Mouse (Mus musculus): Measurements from ENCODE around the gene Rims1. TPM values are rescaled to one million over a fixed set of nuclear protein-coding genes. Genes with fewer than 3 reads are reported as not detected.

Rims1 gene
- total RNA-seq, 2 experiments from 2014 or later, result 420 to 429 TPM

- intact Hi-C loops (cut with DNase I), result no loop called here
- DNase-seq (ENCODE audit: low spot score in 2 of 2), result no peak
Observed at GRCm38 (mm10) chr1:22721706-22722105, 84.1 kb downstream of the Rims1 start.

DNA sequence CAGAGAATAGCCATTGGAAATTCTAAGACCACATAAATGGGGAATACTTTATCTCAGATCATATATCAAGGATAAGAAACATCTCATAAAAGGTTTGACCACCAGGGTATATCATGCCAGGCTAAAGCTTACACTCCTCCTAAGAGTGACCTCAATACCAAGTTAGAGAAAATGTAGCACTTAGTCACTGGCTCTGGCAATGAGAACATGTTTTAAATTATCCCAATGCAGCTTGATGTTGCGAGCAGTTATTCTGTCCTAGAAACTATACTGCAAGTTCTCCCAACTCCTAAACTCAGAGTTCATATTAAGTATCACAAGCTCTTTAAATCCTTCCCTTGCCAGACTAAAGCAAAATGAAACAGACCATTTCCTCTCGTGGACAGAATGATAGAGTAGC, 85.1 kb downstream of the Rims1 start:
- intact Hi-C loops (cut with DNase I), result no loop called here
- DNase-seq (ENCODE audit: low spot score in 2 of 2), result peak in 1 of 2 experiments; percentile 54

GRCm38 (mm10) chr1:22709461-22709860, 96.3 kb downstream of the Rims1 start:
- intact Hi-C loops (cut with DNase I), result no loop called here
- peak in 1 of 2 experiments; percentile 49 for DNase-seq (ENCODE audit: low spot score in 2 of 2)

DNA sequence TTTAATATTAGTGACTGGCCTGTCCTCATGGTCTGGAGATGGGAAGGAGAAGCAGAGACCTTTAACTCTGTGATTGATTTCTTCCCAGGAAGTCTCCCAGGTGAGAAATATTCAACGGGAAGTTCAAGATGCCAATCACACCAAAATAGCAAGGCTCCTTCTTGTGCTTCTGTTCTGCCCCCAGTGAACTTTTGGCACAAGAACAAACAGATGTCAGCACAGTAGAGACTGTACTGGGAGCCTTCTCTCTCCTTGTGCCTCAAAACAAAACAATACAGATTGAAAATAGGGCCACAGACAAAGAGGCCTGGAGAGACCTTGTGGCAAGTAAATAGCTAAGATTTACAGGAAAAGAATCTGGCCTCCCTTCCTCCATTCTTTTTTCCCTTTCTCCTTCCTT, 110.7 kb downstream of the Rims1 start:
- intact Hi-C loops (cut with DNase I), result no loop called here
- no peak for DNase-seq (ENCODE audit: low spot score in 2 of 2)

DNA sequence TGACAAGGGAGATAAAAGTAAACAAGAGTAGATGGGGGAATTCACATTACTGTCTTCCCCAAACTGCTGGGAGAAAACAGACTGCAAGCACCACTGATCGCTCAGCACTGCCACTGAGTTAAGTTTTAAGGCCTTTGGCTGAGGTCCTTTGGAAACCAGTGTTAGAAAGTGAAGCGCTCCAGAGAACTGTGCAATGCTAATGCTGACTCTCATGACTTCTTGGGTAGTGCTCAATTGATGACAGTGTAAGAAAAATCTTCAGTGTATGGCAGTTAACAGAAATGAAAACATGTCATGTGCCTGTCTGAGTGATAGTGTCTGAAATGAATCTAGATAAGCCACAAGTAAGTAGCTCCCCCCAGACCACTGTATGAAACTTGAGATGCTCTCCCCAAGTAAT, 111.3 kb downstream of the Rims1 start:
- no peak for DNase-seq (ENCODE audit: low spot score in 2 of 2)
- intact Hi-C loops (cut with DNase I), result no loop called here

DNA sequence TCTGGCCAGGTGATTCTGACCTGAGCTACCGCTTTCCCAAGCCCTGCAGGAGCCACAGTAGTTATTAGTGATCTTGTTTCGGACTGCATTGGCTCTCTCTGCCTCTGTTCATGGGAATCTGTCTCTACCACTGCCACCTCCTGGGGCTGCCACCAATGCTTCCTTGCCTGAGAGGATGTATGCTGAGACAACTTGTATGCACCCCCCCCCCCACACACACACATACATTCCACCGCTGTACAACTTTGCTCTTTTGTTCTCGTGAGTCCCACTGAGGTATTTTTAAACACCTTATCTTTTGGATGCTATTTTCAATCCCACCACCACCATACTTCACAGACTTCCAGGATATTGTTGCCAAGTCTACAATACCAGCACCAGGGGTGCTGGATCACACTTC, 122.3 kb downstream of the Rims1 start:
- no peak for DNase-seq (ENCODE audit: low spot score in 2 of 2)
- intact Hi-C loops (cut with DNase I), result no loop called here

DNA sequence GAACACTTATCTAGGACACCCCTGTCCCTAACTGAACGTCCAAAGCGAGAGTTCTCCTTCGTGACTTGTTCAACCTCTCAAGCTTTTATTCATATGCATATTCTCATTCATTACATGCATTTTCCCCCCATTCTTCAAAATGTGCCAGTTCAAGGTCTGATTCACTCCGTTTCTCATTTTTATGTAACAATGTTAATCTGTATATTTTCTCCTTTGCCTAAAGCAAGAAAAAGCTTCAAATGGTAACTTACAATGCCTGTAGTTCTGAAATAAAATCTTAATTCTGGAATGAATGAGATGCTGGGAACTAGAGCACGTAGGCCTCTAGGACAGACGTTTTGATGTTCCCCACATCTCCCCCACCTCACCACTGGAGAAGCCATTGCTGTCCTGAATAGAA, 141.6 kb downstream of the Rims1 start:
- intact Hi-C loops (cut with DNase I), result loop anchor here (5.0 kb wide), 1 partner anchor 453 kb away; no protein-coding TSS in a partner anchor
- DNase-seq (ENCODE audit: low spot score in 2 of 2), result peak in 1 of 2 experiments; percentile 57

DNA sequence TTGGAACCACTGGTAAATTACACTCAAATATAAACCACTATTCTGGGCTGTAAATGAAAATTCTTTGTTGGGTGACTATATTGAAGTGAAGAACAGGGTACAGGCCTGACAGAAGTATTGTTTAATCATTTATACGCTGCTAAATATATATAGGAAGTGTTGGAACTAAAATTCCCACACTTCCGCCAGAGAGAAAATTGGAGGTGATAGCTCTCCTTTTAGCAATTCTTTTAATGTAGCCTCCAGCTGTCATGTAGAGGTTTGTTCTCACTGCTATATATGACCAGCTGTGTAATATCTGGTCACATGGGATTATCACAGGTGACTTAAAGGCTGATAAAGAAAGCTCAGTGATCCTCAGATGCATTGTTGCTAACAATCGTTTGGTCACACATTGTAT, 144.0 kb downstream of the Rims1 start:
- intact Hi-C loops (cut with DNase I), result loop anchor here (5.0 kb wide), 1 partner anchor 455 kb away; no protein-coding TSS in a partner anchor

DNA sequence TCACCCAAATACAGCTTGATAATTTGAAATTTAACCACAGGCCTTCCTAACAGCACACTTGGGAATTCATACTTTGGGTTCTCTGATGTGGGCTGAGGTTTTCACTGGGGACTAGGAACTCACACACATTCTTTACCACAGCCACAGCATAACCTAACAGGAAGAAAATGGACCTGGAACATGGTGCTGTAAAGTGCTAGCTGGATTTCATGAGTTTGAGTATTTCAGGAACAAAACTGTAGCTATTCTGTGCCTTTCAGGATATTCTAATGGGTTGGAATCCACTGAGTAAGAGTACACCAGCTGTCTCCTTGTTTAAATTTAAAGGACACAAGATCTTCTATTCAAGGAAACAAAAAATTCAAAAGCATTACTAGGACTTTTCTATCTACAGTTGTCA, 149.8 kb downstream of the Rims1 start:
- intact Hi-C loops (cut with DNase I), result loop anchor here (1.0 to 5.0 kb wide), 4 partner anchors 76 to 443 kb away; no protein-coding TSS in a partner anchor
- peak in 1 of 2 experiments; percentile 87 for DNase-seq (ENCODE audit: low spot score in 2 of 2)

More for the DNA sequence above, 144.0 kb downstream of the Rims1 start:
- DNase-seq (ENCODE audit: low spot score in 2 of 2), result peak in 1 of 2 experiments; percentile 70

- intact Hi-C loops (cut with DNase I), result loop anchor here (1.0 to 5.0 kb wide), 4 partner anchors 77 to 444 kb away; no protein-coding TSS in a partner anchor
- DNase-seq (ENCODE audit: low spot score in 2 of 2), result peak; percentile 25 to 85
Observed at GRCm38 (mm10) chr1:22654903-22655302, 150.9 kb downstream of the Rims1 start.

DNA sequence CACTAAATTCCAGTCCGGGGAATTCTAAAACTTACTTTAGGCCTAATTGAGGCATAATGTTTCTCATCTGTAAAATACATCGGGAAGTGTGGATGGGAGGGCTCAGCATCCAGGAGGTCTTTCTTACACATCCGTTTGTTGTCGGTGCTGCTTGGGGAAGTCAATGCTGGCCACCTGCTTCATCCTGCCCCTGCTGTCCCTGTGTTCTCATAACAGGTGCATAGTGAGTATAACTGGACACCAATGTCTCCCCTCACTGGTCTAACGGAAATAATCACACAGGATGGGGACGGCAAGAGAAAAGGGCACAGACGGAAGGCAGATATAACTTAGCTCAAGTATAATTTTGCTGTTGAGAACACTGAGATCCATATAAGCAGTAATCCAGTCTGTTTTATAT, 155.2 kb downstream of the Rims1 start:
- intact Hi-C loops (cut with DNase I), result no loop called here
- DNase-seq (ENCODE audit: low spot score in 2 of 2), result no peak

DNA sequence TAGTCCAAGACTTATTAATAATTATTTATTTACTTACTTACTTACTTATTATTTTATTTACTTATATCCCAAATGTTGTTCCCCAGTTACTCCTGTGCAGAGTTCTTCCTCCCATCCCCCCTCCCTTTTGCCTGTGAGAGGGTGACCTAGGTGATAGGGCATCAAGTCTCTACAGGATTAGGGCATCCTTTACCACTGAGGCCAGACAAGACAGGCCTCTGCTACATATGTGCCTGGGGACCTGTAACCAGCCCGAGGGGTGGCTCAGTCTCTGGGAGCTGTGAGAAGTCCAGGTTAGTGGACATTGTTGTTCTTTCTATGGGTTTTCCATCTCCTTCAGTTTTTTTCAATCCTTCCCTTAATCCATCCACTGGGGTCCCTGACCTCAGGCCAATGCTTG, 156.4 kb downstream of the Rims1 start:
- intact Hi-C loops (cut with DNase I), result no loop called here
- no peak for DNase-seq (ENCODE audit: low spot score in 2 of 2)

DNA sequence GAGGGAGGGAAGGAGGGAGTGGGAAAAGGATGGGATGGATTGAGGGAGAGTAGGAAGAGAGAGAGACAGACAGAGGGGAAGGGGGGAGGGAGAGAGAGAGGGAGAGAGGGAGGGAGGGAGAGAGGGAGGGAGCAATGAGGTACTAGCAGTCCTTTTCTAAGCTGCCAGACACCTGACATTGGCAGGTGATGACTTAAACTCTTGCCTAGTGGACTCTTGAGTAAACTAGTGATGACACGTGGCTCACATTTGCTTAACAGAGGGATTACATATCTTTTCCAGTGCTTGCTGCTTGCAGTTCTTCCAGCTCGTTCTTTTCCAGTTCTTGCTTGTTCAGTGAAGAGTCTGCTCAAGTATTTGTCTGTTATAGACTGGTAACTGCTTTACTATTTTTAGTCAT, 160.5 kb downstream of the Rims1 start:
- intact Hi-C loops (cut with DNase I), result no loop called here
- no peak for DNase-seq (ENCODE audit: low spot score in 2 of 2)

- intact Hi-C loops (cut with DNase I), result no loop called here
- peak in 1 of 2 experiments; percentile 62 for DNase-seq (ENCODE audit: low spot score in 2 of 2)
Observed at GRCm38 (mm10) chr1:22640568-22640967, 165.2 kb downstream of the Rims1 start.

DNA sequence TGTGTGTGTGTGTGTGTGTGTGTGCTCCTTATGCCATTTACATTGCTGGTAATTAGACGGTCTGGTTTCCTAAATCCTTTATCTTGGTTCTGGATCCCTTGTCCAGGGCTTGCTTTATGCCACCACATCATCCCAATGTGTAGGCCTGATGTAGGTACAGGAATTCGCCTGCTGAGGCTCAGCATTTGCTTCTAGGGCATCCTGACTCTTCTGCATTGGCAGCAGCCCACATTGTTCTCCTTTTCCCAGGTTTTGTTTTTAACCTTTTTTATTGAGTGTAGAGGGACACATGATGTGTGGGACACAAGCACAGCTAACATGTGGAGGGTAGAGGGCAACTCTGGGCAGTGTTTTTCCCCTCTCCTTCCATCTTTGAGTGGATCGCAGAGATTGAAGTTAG, 166.1 kb downstream of the Rims1 start:
- intact Hi-C loops (cut with DNase I), result no loop called here
- DNase-seq (ENCODE audit: low spot score in 2 of 2), result no peak

DNA sequence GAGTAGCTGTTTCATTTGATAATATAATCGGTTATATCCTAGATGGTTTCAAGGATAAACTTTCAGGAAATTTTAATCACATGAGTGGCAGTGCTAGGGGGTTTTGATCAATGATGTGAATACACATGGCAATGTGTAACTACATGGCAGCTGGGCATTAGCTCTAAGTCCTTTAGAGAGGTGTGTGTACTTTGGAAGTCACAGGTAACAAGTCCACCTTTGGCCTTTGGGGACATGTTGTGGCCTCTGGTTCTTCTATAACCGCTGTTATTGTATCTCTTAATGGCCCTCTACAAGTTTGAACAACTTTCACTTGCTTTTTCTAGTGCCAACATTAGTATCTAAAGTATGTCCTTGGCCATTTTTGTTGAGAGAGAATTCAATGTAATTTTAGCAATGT, 171.9 kb downstream of the Rims1 start:
- no peak for DNase-seq (ENCODE audit: low spot score in 2 of 2)
- intact Hi-C loops (cut with DNase I), result no loop called here

GRCm38 (mm10) chr1:22632551-22632950, 173.2 kb downstream of the Rims1 start:
- intact Hi-C loops (cut with DNase I), result no loop called here
- DNase-seq (ENCODE audit: low spot score in 2 of 2), result no peak

DNA sequence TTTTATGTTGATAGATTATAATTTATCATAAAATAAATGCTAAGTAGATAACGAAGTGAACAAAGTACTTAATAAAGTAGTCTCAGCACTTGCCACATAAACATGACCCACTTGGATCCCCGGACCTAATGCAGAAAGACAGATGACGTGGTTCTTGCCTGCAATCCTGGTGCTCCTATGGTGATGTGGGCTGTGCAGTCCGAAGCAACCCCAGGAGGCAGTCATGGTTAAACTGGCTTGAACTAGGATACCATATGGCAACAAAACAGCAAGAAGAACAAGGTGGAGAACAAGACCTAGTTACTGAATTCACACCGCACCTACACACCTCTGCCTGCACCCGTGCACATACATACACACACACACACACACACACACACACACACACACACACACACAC, 173.8 kb downstream of the Rims1 start:
- intact Hi-C loops (cut with DNase I), result no loop called here
- no peak for DNase-seq (ENCODE audit: low spot score in 2 of 2)

DNA sequence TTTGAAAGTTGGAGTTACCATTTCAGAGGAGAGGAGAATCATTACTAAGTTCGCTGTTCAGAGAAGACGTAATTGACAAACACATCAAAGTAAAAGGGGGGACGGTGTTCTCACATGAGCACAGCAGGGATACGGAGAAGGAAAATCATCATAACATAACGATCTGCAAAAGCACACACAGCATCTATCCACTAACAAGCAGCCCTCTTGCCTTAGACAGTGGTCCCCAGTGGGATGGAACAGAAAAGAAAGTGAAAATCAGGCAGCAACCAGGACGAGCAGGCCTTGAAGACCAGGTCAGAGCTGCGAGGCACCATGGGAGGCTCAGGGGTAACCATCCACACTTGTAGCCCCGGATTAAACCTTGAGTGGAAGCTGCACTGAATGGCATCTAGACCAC, 176.8 kb downstream of the Rims1 start:
- intact Hi-C loops (cut with DNase I), result no loop called here
- DNase-seq (ENCODE audit: low spot score in 2 of 2), result no peak

DNA sequence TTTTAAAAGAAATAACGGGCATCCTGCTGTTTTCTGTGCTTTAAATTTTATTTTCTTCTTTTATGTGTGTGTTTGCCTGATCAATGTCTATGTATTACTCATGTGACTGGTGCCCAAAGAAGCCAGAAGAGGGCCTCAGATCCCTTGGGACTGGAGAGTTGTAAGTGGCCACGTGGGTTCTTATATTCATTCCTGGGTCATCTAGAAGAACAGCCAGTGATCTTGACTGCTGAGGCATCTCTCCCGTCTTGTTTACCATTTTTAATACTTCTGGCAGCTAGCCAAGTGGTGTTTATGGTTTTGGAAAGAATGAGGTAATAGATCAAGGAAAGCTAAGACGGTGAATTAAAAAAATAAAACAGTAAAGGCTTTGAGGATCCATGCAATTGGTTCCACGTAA, 178.8 kb downstream of the Rims1 start:
- DNase-seq (ENCODE audit: low spot score in 2 of 2), result no peak
- intact Hi-C loops (cut with DNase I), result no loop called here

- intact Hi-C loops (cut with DNase I), result no loop called here
- DNase-seq (ENCODE audit: low spot score in 2 of 2), result peak in 1 of 2 experiments; percentile 50
Observed at GRCm38 (mm10) chr1:22626295-22626694, 179.5 kb downstream of the Rims1 start.

DNA sequence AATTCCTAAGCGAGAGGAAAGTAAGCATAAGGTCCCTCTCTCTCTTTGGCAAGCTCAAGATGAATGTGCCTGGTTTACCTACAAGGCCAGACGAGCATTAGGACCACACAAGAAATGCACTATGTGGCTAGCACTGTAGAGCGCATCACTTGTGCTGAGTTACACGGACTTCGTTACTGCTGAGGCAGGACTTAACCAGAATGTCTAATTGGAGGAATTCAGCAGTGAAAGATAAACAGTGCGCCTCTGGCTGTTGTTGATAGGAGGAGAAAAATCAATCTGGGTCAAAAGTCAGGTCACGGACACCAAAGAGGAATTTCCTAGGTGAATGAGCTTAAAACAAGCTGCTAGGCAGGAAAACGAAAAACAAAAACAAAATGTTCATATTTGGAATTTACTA, 185.0 kb downstream of the Rims1 start:
- DNase-seq (ENCODE audit: low spot score in 2 of 2), result no peak
- intact Hi-C loops (cut with DNase I), result no loop called here

Data from left cerebral cortex, postnatal 25 days (tissue).